Mouse (Mus musculus) B cell, adult 2 months (primary cell): Measurements from ENCODE around the gene Larp6.

Experiments used
- DNase-seq, 2 experiments: peaks; one replicate each; pipeline ENCODE4 v3.0.0; 2022

Gene Larp6

GRCm38 (mm10) chr9:60768393-60768792, 55.6 kb downstream of the Larp6 start:
- DNase-seq = no peak

GRCm38 (mm10) chr9:60769711-60770111, 56.9 kb downstream of the Larp6 start:
- DNase-seq = no peak

DNA sequence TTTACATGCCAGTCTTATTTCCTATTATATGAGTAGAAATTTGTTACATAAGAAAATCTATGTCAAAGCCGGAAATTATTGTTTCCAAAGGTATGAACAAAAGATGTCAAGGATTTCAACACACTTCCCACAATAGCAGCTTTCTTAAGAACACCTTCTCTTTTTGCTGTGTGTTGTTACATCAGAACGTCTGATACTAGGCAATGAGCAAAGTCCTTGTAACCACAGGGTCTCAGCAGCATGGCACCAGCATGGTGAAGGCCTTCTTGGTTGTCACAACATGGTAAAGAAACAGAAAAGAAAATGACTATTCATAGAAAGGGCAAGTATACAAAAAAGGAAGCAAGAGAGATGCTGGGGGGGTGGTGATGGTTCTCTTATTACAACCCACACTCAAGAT, 60.9 kb downstream of the Larp6 start:
- no peak for DNase-seq

DNA sequence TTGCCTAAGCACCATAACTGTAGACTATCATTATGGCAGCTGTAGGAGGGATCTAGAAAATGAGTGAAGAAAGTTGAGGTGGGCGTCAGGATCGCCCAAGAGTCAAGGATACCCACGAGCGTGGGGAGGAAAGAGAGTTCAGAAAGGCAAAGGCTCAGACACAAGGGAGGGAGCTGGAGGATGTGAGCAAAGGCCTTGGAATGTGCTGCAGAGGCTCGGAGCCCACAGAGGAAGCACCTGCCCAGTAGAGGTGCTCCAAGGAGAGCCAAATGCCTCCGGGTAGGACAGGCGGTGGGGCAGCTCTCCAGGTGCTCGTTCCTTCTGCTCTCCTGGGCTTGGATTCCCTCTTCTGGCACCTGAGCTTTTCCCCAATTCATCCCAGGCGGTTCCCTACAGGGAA, 64.1 kb downstream of the Larp6 start:
- DNase-seq = no peak

DNA sequence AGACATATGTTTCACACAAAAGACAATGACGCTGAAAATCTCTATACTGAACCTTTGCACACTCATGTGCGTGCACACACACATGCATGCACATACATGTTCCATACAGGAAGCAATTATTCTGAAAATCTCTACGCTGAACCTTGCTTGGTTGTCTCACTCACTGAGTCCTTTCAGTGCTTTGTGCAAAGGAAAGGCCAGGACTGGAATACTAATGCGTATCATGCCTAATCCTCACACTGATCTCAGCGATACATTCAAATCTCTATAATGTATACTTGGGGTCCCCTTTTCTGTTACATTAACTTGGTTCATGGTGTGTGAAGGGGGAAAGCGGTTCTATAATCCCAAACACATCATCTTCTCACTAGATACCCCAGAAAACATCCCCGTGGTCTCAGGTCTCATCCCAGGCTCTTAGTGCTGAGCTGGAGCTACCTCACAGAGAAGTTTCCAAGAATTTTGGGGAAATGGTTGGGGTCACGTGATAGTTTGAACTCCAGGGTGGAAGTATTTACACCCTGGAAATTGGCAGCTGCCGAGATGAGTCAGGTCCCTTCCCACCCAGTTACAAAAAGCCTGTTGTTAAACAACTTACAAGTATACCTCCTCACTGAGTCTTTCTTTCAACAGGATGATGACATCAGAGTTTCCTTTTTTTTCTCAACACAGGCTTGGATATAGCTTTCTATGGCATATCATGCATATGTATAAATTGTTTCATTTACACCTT, 69.4 kb downstream of the Larp6 start:
- DNase-seq = no peak

- DNase-seq = no peak
Observed at GRCm38 (mm10) chr9:60785069-60785468, 72.3 kb downstream of the Larp6 start.

DNA sequence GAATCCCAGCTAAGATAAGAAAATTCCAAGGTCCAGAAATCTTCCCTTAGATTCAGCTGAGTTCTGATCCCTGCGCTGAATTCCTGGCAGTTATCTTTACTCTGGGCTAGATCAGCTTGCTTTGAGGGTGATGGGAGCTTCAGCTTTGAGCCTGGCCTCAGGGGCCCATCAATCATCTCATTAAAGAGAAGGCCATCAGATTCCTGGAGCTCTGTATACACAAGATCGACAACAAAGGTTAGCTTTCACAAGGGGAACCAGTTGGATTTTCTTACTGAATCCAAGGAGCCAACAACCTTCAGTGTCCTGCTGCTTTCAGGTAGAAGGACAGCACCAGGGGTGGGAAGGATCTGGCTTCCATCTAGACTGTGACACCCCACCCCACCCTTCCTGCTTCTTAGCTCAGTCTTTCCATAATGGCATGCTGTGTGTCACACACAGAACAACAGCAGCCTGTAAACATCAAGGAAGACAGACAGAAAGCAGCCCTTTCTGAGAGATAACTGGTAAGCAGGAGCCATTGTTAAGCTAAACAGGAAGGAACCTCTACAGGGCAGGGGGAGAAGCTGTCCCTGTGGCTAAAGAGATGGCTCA, 74.8 kb downstream of the Larp6 start:
- DNase-seq = no peak
